ENCODE assay signal across 24 mouse cellular contexts in genomic region chr14:25362771-25363170, GRCm38 (mm10).
DNase-seq lines count a peak whose midpoint lies in the region; ATAC-seq lines count a peak whose summit lies in the region.
"Had no signal": no experiment of that assay in that cellular context is flagged by ENCODE, and none has a peak within 500 bp of the region (broad histone marks: within the 10 kb centered on the region; RNA-seq: fewer than 3 reads in every experiment).

No protein-coding gene starts in this region.

- no peak overlapping the region for H3K4me2 ChIP-seq in embryonic facial prominence, embryonic 13.5 days
- H3K4me2 ChIP-seq in midbrain, embryonic 14.5 days (ENCODE audit: low read length) = no peak overlapping the region
- H3K4me2 ChIP-seq: kidney, embryonic 15.5 days had no signal

- DNase-seq in embryonic facial prominence, embryonic 10.5 days (ENCODE audit: low spot score) = no peak
- DNase-seq in midbrain, embryonic 10.5 days (ENCODE audit: low spot score) = no peak
- DNase-seq in midbrain, embryonic 14.5 days = no peak
- DNase-seq in urinary bladder, postnatal 4 days (ENCODE audit: low spot score in 2 of 2) = no peak
- DNase-seq in lung, adult 18-20 months = no peak
- DNase-seq: adrenal gland, postnatal 14 days; cerebellum, adult 8-10 months; heart, postnatal 4 days; kidney, adult 11 months; kidney, postnatal 36 days; layer of hippocampus, postnatal 36 days; liver, postnatal 0 days; lung, postnatal 14 days; right cerebral cortex, adult 18-20 months; right cerebral cortex, postnatal 4 days; thymus, adult 18-20 months; thymus, postnatal 36 days had no signal

- H3K9me3 ChIP-seq in embryonic facial prominence, embryonic 13.5 days = no peaks in the 10 kb centered on the region
- H3K9me3 ChIP-seq in embryonic facial prominence, embryonic 10.5 days = no peaks in the 10 kb centered on the region
- H3K9me3 ChIP-seq in midbrain, embryonic 10.5 days (replicated peaks) = no peaks in the 10 kb centered on the region
- no peaks in the 10 kb centered on the region for H3K9me3 ChIP-seq in midbrain, embryonic 14.5 days (ENCODE audit: control insufficient read depth, low read length)
- H3K9me3 ChIP-seq: heart, embryonic 10.5 days; kidney, embryonic 15.5 days; megakaryocyte, embryonic 14.5 days had no signal

- ATAC-seq in embryonic facial prominence, embryonic 13.5 days (ENCODE audit: insufficient number of reproducible peaks, insufficient read depth, low FRiP score, low TSS enrichment, low read depth) = no peak
- no peak for ATAC-seq in midbrain, embryonic 14.5 days (ENCODE audit: low FRiP score, low TSS enrichment)
- 0 out of 2 replicates have a peak, but pooled peaks have one; percentile 22 for ATAC-seq in common myeloid progenitor, adult 5-6 weeks (replicated peaks; ENCODE audit: low read depth, poor library complexity, severe bottlenecking)
- ATAC-seq: CD4-positive, CD25-positive, alpha-beta regulatory T cell, adult 4 months; liver, postnatal 0 days had no signal

- H3K36me3 ChIP-seq in embryonic facial prominence, embryonic 13.5 days = no peaks in the 10 kb centered on the region
- no peaks in the 10 kb centered on the region for H3K36me3 ChIP-seq in embryonic facial prominence, embryonic 10.5 days (replicated peaks)
- H3K36me3 ChIP-seq in midbrain, embryonic 10.5 days = no peaks in the 10 kb centered on the region
- no peaks in the 10 kb centered on the region for H3K36me3 ChIP-seq in midbrain, embryonic 14.5 days (ENCODE audit: control insufficient read depth, insufficient read depth, low read length)
- H3K36me3 ChIP-seq: G1E; heart, embryonic 10.5 days; kidney, embryonic 15.5 days had no signal

- H3K9ac ChIP-seq in embryonic facial prominence, embryonic 13.5 days = 0 out of 2 replicates have a peak overlapping the region, but pooled peaks have one; percentile 32
- no peak overlapping the region for H3K9ac ChIP-seq in midbrain, embryonic 14.5 days (replicated peaks; ENCODE audit: low read length)
- H3K9ac ChIP-seq: kidney, embryonic 15.5 days; liver, postnatal 0 days had no signal

- peaks cover 41% of the 10 kb centered on the region for H3K4me1 ChIP-seq in embryonic facial prominence, embryonic 13.5 days
- H3K4me1 ChIP-seq in embryonic facial prominence, embryonic 10.5 days = peaks cover 5% of the 10 kb centered on the region; the same call in 1 of the 2 replicates
- peaks cover 6% of the 10 kb centered on the region for H3K4me1 ChIP-seq in midbrain, embryonic 10.5 days
- peaks cover 10% of the 10 kb centered on the region; the same call in 1 of the 2 replicates for H3K4me1 ChIP-seq in midbrain, embryonic 14.5 days (ENCODE audit: control insufficient read depth, insufficient read depth, low read length)

- H3K27ac ChIP-seq in embryonic facial prominence, embryonic 13.5 days = no peak overlapping the region
- no peak overlapping the region for H3K27ac ChIP-seq in embryonic facial prominence, embryonic 10.5 days (replicated peaks)
- peak overlapping the region; percentile 13 for H3K27ac ChIP-seq in midbrain, embryonic 10.5 days (replicated peaks)
- H3K27ac ChIP-seq in midbrain, embryonic 14.5 days (replicated peaks; ENCODE audit: low read depth, low read length) = no peak overlapping the region; the same call in 1 of the 2 replicates
- H3K27ac ChIP-seq: heart, embryonic 10.5 days; kidney, embryonic 15.5 days had no signal

- H3K4me3 ChIP-seq in embryonic facial prominence, embryonic 13.5 days = no peak overlapping the region
- no peak overlapping the region for H3K4me3 ChIP-seq in embryonic facial prominence, embryonic 10.5 days
- no peak overlapping the region for H3K4me3 ChIP-seq in midbrain, embryonic 10.5 days
- H3K4me3 ChIP-seq in midbrain, embryonic 14.5 days (replicated peaks; ENCODE audit: low read depth, low read length) = no peak overlapping the region
- H3K4me3 ChIP-seq: heart, embryonic 10.5 days; kidney, embryonic 15.5 days; megakaryocyte, embryonic 14.5 days had no signal

- no peaks in the 10 kb centered on the region for H3K27me3 ChIP-seq in embryonic facial prominence, embryonic 13.5 days
- H3K27me3 ChIP-seq in embryonic facial prominence, embryonic 10.5 days (replicated peaks; ENCODE audit: low read depth, poor library complexity, severe bottlenecking) = 0 out of 2 replicates have a peak, but pooled peaks cover 1% of the 10 kb centered on the region
- no peaks in the 10 kb centered on the region for H3K27me3 ChIP-seq in midbrain, embryonic 10.5 days (ENCODE audit: low read depth, poor library complexity, severe bottlenecking)
- H3K27me3 ChIP-seq in midbrain, embryonic 14.5 days (ENCODE audit: control insufficient read depth, insufficient read depth, low read length) = no peaks in the 10 kb centered on the region
- H3K27me3 ChIP-seq: kidney, embryonic 15.5 days had no signal

- WGBS in embryonic facial prominence, embryonic 13.5 days = 18% methylated on average over 1 of the region's 1 CpGs
- 16% methylated on average over 1 of the region's 1 CpGs for WGBS in embryonic facial prominence, embryonic 10.5 days
- 23% methylated on average over 1 of the region's 1 CpGs for whole genome bisulfite sequencing in midbrain, embryonic 10.5 days
- 11% methylated on average over 1 of the region's 1 CpGs for WGBS in midbrain, embryonic 14.5 days
